In genomic region chr16:95675212-95675611, GRCm38 (mm10) we compare ENCODE assay signal across 13 mouse cellular contexts. TPM values are rescaled to one million over a fixed set of nuclear protein-coding genes. Genes with fewer than 3 reads are reported as not detected.
DNase-seq lines count a peak whose midpoint lies in the region; ATAC-seq and TF ChIP-seq lines count a peak whose summit lies in the region.
"Had no signal": no experiment of that assay in that cellular context is flagged by ENCODE, and none has a peak within 500 bp of the region (broad histone marks: within the 10 kb centered on the region; RNA-seq: fewer than 3 reads in every experiment).

No protein-coding gene starts in this region.

- H3K9me3 ChIP-seq in kidney, embryonic 14.5 days (ENCODE audit: control insufficient read depth, low read length): no peaks in the 10 kb centered on the region
- H3K9me3 ChIP-seq in embryonic facial prominence, embryonic 10.5 days: no peaks in the 10 kb centered on the region
- H3K9me3 ChIP-seq in intestine, postnatal 0 days (ENCODE audit: control insufficient read depth): no peaks in the 10 kb centered on the region
- no peaks in the 10 kb centered on the region for H3K9me3 ChIP-seq in stomach, embryonic 16.5 days (replicated peaks; ENCODE audit: control insufficient read depth, low read length)
- H3K9me3 ChIP-seq: hindbrain, embryonic 13.5 days; liver, embryonic 15.5 days; midbrain, embryonic 15.5 days; neural tube, embryonic 13.5 days had no signal

- DNase-seq in kidney, postnatal 14 days: no peak
- no peak for DNase-seq in embryonic facial prominence, embryonic 10.5 days (ENCODE audit: low spot score)
- no peak for DNase-seq in lung, adult 18-20 months
- DNase-seq in layer of hippocampus, adult 2 months (ENCODE audit: low spot score in 2 of 2): no peak
- DNase-seq: kidney, adult 2 months; layer of hippocampus, adult 9-11 months had no signal

- H3K36me3 ChIP-seq in kidney, embryonic 14.5 days (ENCODE audit: control insufficient read depth, insufficient read depth, low read length): no peaks in the 10 kb centered on the region
- no peaks in the 10 kb centered on the region for H3K36me3 ChIP-seq in embryonic facial prominence, embryonic 10.5 days (replicated peaks)
- no peaks in the 10 kb centered on the region for H3K36me3 ChIP-seq in intestine, postnatal 0 days (ENCODE audit: control insufficient read depth, insufficient read depth)
- no peaks in the 10 kb centered on the region for H3K36me3 ChIP-seq in stomach, embryonic 16.5 days (ENCODE audit: control insufficient read depth, insufficient read depth, low read length)
- H3K36me3 ChIP-seq: hindbrain, embryonic 13.5 days; liver, embryonic 15.5 days; midbrain, embryonic 15.5 days; neural tube, embryonic 13.5 days had no signal

- H3K27me3 ChIP-seq in kidney, embryonic 14.5 days (ENCODE audit: control insufficient read depth, insufficient read depth, low read length): no peaks in the 10 kb centered on the region
- H3K27me3 ChIP-seq in embryonic facial prominence, embryonic 10.5 days (replicated peaks; ENCODE audit: low read depth, poor library complexity, severe bottlenecking): no peaks in the 10 kb centered on the region
- H3K27me3 ChIP-seq in intestine, postnatal 0 days (replicated peaks; ENCODE audit: control insufficient read depth, insufficient read depth, low read length): no peaks in the 10 kb centered on the region
- H3K27me3 ChIP-seq in stomach, embryonic 16.5 days (ENCODE audit: control insufficient read depth, insufficient read depth, low read length): no peaks in the 10 kb centered on the region
- H3K27me3 ChIP-seq: hindbrain, embryonic 13.5 days; liver, embryonic 15.5 days; midbrain, embryonic 15.5 days; neural tube, embryonic 13.5 days had no signal

- H3K27ac ChIP-seq in kidney, embryonic 14.5 days (ENCODE audit: low read depth, low read length): no peak overlapping the region
- peak overlapping the region; percentile 37 for H3K27ac ChIP-seq in embryonic facial prominence, embryonic 10.5 days (replicated peaks)
- no peak overlapping the region for H3K27ac ChIP-seq in intestine, postnatal 0 days (ENCODE audit: low read depth, low read length)
- H3K27ac ChIP-seq in stomach, embryonic 16.5 days (ENCODE audit: low read length): peak overlapping the region; percentile 86
- H3K27ac ChIP-seq in layer of hippocampus, adult 2 months: no peak overlapping the region
- H3K27ac ChIP-seq: hindbrain, embryonic 13.5 days; liver, embryonic 15.5 days; midbrain, embryonic 15.5 days; neural tube, embryonic 13.5 days had no signal

- 0 out of 2 replicates have a peak, but pooled peaks cover 3% of the 10 kb centered on the region for H3K4me1 ChIP-seq in kidney, embryonic 14.5 days (ENCODE audit: control insufficient read depth, insufficient read depth, low read length)
- H3K4me1 ChIP-seq in embryonic facial prominence, embryonic 10.5 days: peaks cover 23% of the 10 kb centered on the region
- peaks cover 7% of the 10 kb centered on the region for H3K4me1 ChIP-seq in intestine, postnatal 0 days (replicated peaks; ENCODE audit: control insufficient read depth, insufficient read depth, low read length)
- H3K4me1 ChIP-seq in stomach, embryonic 16.5 days (ENCODE audit: control insufficient read depth, insufficient read depth, low read length): peaks cover 18% of the 10 kb centered on the region
- H3K4me1 ChIP-seq: hindbrain, embryonic 13.5 days; midbrain, embryonic 15.5 days; neural tube, embryonic 13.5 days had no signal

- WGBS in kidney, embryonic 14.5 days: 37% methylated on average over 11 of the region's 11 CpGs
- 72% methylated on average over 11 of the region's 11 CpGs for WGBS in embryonic facial prominence, embryonic 10.5 days
- WGBS in intestine, postnatal 0 days: 39% methylated on average over 11 of the region's 11 CpGs
- WGBS in stomach, embryonic 16.5 days: 39% methylated on average over 11 of the region's 11 CpGs

- H3K9ac ChIP-seq in kidney, embryonic 14.5 days (ENCODE audit: low read depth, low read length): no peak overlapping the region
- no peak overlapping the region for H3K9ac ChIP-seq in intestine, postnatal 0 days (ENCODE audit: low read depth, low read length)
- 0 out of 2 replicates have a peak overlapping the region, but pooled peaks have one; percentile 9 for H3K9ac ChIP-seq in stomach, embryonic 16.5 days (ENCODE audit: low read length)
- H3K9ac ChIP-seq: hindbrain, embryonic 13.5 days; liver, embryonic 15.5 days; midbrain, embryonic 15.5 days; neural tube, embryonic 13.5 days had no signal

- TF ChIP-seq CTCF in intestine, postnatal 0 days (IDR thresholded peaks at IDR 0.05; ENCODE audit: low read depth): no peak
- no peak for TF ChIP-seq CTCF in layer of hippocampus, adult 2 months (conservative IDR thresholded peaks at IDR 0.05)

- no peak overlapping the region for H3K4me2 ChIP-seq in kidney, embryonic 14.5 days (replicated peaks; ENCODE audit: low read depth, low read length)
- no peak overlapping the region for H3K4me2 ChIP-seq in intestine, postnatal 0 days (replicated peaks; ENCODE audit: low read depth)
- H3K4me2 ChIP-seq in stomach, embryonic 16.5 days (ENCODE audit: low read depth, low read length): 0 out of 2 replicates have a peak overlapping the region, but pooled peaks have one; percentile 34
- H3K4me2 ChIP-seq: hindbrain, embryonic 13.5 days; midbrain, embryonic 15.5 days; neural tube, embryonic 13.5 days had no signal

- ATAC-seq in kidney, embryonic 14.5 days (ENCODE audit: low FRiP score, low TSS enrichment): peak; percentile 43; the same call in 1 of the 2 replicates
- ATAC-seq in intestine, postnatal 0 days: 0 out of 2 replicates have a peak, but pooled peaks have one; percentile 23
- ATAC-seq in stomach, embryonic 16.5 days (ENCODE audit: insufficient read depth, low FRiP score): peak; percentile 79
- ATAC-seq: midbrain, embryonic 15.5 days had no signal

- H3K4me3 ChIP-seq in kidney, embryonic 14.5 days (ENCODE audit: low read length): no peak overlapping the region
- H3K4me3 ChIP-seq in embryonic facial prominence, embryonic 10.5 days: no peak overlapping the region
- H3K4me3 ChIP-seq in intestine, postnatal 0 days (ENCODE audit: low read depth, low read length): no peak overlapping the region
- H3K4me3 ChIP-seq in stomach, embryonic 16.5 days (replicated peaks; ENCODE audit: low read length): no peak overlapping the region
- no peak overlapping the region for H3K4me3 ChIP-seq in layer of hippocampus, adult 2 months
- H3K4me3 ChIP-seq: hindbrain, embryonic 13.5 days; liver, embryonic 15.5 days; midbrain, embryonic 15.5 days; neural tube, embryonic 13.5 days had no signal

RNA-seq across cellular contexts. Expression of gene Ets2, which starts 26.7 kb away (rescaled TPM):
- polyA plus RNA-seq in kidney, embryonic 14.5 days (2014; fragmentation: Nextera tagmentation; extraction: Ambion mirVana): 30.3 and 46.5 TPM in 2 replicates
- 32.6 and 33.2 TPM in 2 replicates for polyA plus RNA-seq in embryonic facial prominence, embryonic 10.5 days (2016; fragmentation: Nextera tagmentation; extraction: Ambion mirVana)
- 34.6 and 36.8 TPM in 2 replicates for polyA plus RNA-seq in intestine, postnatal 0 days (2015; fragmentation: Nextera tagmentation; extraction: Ambion mirVana)
- polyA plus RNA-seq in stomach, embryonic 16.5 days (2015; fragmentation: Nextera tagmentation; extraction: Ambion mirVana): 59.8 and 64.8 TPM in 2 replicates
- total RNA-seq in layer of hippocampus, adult 2 months (2021): 10 to 100 TPM; 70.3 to 77.0 TPM

Comparison
In these comparisons a context has a peak if more than half of its experiments do, and no peak if none do; other contexts are left out.
1. ATAC-seq: peak in every context shown above with its lines; median percentile 79 in stomach, embryonic 16.5 days; 43 in kidney, embryonic 14.5 days; 23 in intestine, postnatal 0 days.
2. H3K27ac ChIP-seq: peak in embryonic facial prominence, embryonic 10.5 days (single experiment) and stomach, embryonic 16.5 days (single experiment); none in kidney, embryonic 14.5 days (single experiment), intestine, postnatal 0 days (single experiment) and layer of hippocampus, adult 2 months (single experiment).